Mouse (Mus musculus) ES-Bruce4 (cell line): ENCODE data around the gene Ankrd63.

Experiments
- CTCF ChIP-seq: IDR thresholded peaks from one replicate; pipeline ENCODE4 v1.8.1; 2011; ENCODE audit warnings: low read depth, low read length
- EP300 ChIP-seq: IDR thresholded peaks from 2 replicates; pipeline ENCODE4 v1.6.1; 2011; ENCODE audit warnings: low read depth, low read length; ENCODE audit not compliant: insufficient read depth
- POLR2A ChIP-seq: IDR thresholded peaks from one replicate; pipeline ENCODE4 v1.8.1; 2011; ENCODE audit warnings: low read length; ENCODE audit not compliant: insufficient read depth

- TF ChIP-seq POLR2A, result no peak
- no peak for TF ChIP-seq CTCF
- TF ChIP-seq EP300, result no peak
Measured at GRCm38 (mm10) chr2:118686693-118687092, 17.1 kb downstream of the Ankrd63 start.
